Mouse (Mus musculus): ENCODE results near the gene Rp2.

DNA sequence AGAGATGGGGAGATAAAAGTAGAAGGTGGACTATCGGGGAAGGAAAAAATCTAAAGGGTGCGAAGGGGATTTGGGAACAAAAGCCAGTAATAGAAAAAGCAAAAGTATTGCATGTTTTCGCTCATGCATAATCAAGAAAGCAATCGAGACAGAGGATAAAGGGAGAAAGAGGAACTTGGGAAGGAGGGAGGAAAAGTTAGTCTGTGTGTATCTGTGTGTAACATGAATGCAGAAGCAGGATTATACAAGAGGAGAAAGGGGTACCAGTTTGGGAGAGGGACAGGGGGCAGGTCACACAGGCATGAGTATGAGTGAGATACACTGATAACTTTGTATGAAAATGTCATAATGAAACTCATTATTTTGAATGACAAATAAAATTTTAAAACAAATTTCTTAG, 47.1 kb downstream of the Rp2 start:
- TF ChIP-seq POLR2A (IDR thresholded peaks at IDR 0.05; ENCODE audit: extremely low read depth, insufficient read depth, low read length) (no peak), CTCF (IDR thresholded peaks at IDR 0.05; ENCODE audit: low read depth, low read length) (no peak)
